Mouse (Mus musculus) liver, embryonic 14.5 days (tissue): ENCODE data around the gene Lrsam1. TPM values are rescaled to one million over a fixed set of nuclear protein-coding genes. Genes with fewer than 3 reads are reported as not detected.

Source experiments
- ATAC-seq: fragments of 200-750 bp; cut with Nextera tagmentation; 2 replicates; pipeline ENCODE4 v1.8.0; 2017; ENCODE audit warnings: moderate number of reproducible peaks, mild to moderate bottlenecking, moderate library complexity; ENCODE audit not compliant: insufficient read depth
- DNase-seq, 3 experiments: peaks; one replicate each; pipeline ENCODE4 v3.0.0-alpha.2; 2012 to 2013; ENCODE audit warnings: low read depth in 3 of 3, low spot score in 3 of 3
- H3K27ac ChIP-seq: fragments of 300-500 bp; sonication (generic); 2 replicates; pipeline ENCODE4 v1.5.1; 2014; ENCODE audit warnings: moderate library complexity, mild to moderate bottlenecking, control low read depth, inconsistent platforms
- H3K27me3 ChIP-seq: fragments of 300-500 bp; sonication (generic); 2 replicates; pipeline ENCODE4 v1.6.1; 2014; ENCODE audit warnings: mild to moderate bottlenecking, low read length, moderate library complexity; ENCODE audit not compliant: control insufficient read depth, insufficient read depth
- H3K36me3 ChIP-seq: fragments of 300-500 bp; sonication (generic); replicated peaks from 2 replicates; pipeline ENCODE4 v1.6.1; 2014; ENCODE audit warnings: low read depth; ENCODE audit not compliant: control insufficient read depth, insufficient read depth
- H3K4me1 ChIP-seq, 2 experiments: fragments of 200-500 bp in 1 of 2; fragments of 300-500 bp in 1 of 2; sonication (generic) in 1 of 2; replicated peaks; 2 replicates each; pipeline ENCODE4 v1.6.1; 2012 to 2014; ENCODE audit warnings: antibody characterized with exemption in 1 of 2, inconsistent platforms in 1 of 2, low read length in 1 of 2; ENCODE audit not compliant: control insufficient read depth in 2 of 2, insufficient read depth in 2 of 2
- H3K4me2 ChIP-seq: fragments of 300-500 bp; sonication (generic); 2 replicates; pipeline ENCODE4 v1.6.1; 2014; ENCODE audit warnings: low read depth, mild to moderate bottlenecking, control low read depth, moderate library complexity
- H3K4me3 ChIP-seq, 2 experiments: fragments of 200-500 bp in 1 of 2; fragments of 300-500 bp in 1 of 2; sonication (generic) in 1 of 2; 2 replicates each; pipeline ENCODE4 v1.5.1; 2012 to 2014; ENCODE audit warnings: low read depth in 2 of 2, low read length in 2 of 2, mild to moderate bottlenecking in 2 of 2, control low read depth in 1 of 2, inconsistent platforms in 1 of 2, moderate library complexity in 1 of 2; ENCODE audit not compliant: insufficient read depth in 1 of 2
- H3K9ac ChIP-seq: fragments of 300-500 bp; sonication (generic); replicated peaks from 2 replicates; pipeline ENCODE4 v1.6.1; 2014; ENCODE audit warnings: mild to moderate bottlenecking, control low read depth, moderate library complexity
- H3K9me3 ChIP-seq: fragments of 300-500 bp; sonication (generic); 2 replicates; pipeline ENCODE4 v1.6.1; 2016; ENCODE audit warnings: low read length, mixed read lengths; ENCODE audit not compliant: control insufficient read depth
- CTCF ChIP-seq: IDR thresholded peaks from 2 replicates; pipeline ENCODE4 v1.5.1; 2016; ENCODE audit warnings: antibody characterized with exemption, low read depth, control low read depth
- EP300 ChIP-seq: IDR thresholded peaks from 2 replicates; pipeline ENCODE4 v1.6.1; 2016; ENCODE audit warnings: antibody characterized with exemption, low read depth
- WGBS: fragments of 180-500 bp; shearing (Covaris S2); extraction: QIAGEN DNeasy Blood & Tissue Kit; methylation state at CpG from one replicate; pipeline ENCODE4 v1.1.7; 2014; ENCODE audit not compliant: insufficient replicate concordance; 5-methylcytosine and 5-hydroxymethylcytosine counted together
- polyA plus RNA-seq, 2 experiments: library from polyadenylated mRNA; depleted of rRNA in 1 of 2; stranded (reverse) in 1 of 2; unstranded in 1 of 2; fragments of >200 nt; fragmentation: Nextera tagmentation in 1 of 2; extraction: Ambion mirVana in 1 of 2; gene quantifications; 2 replicates each; pipeline versions ENCODE4 v1.2.1 to v1.2.3; 2012 to 2014

Lrsam1 gene
- polyA plus RNA-seq, 2 experiments, result 1.1 to 2.5 TPM

GRCm38 (mm10) chr2:32979675-32980074, 18.3 kb upstream of the Lrsam1 start:
- Histone ChIP-seq H3K4me2 (no peak overlapping the region), H3K4me1 (peaks cover 6 to 30% of the 10 kb centered on the region in 2 experiments), H3K36me3 (no peaks in the 10 kb centered on the region), H3K27me3 (no peaks in the 10 kb centered on the region), H3K27ac (no peak overlapping the region), H3K9ac (no peak overlapping the region), H3K9me3 (no peaks in the 10 kb centered on the region), H3K4me3 (no peak overlapping the region)
- WGBS, result 76% methylated on average over 7 of the region's 7 CpGs
- TF ChIP-seq EP300 (no peak), CTCF (no peak)
- ATAC-seq (no peak), DNase-seq (no peak)

- 11% methylated on average over 3 of the region's 3 CpGs for WGBS
- no peak overlapping the region for H3K27ac ChIP-seq
- peak overlapping the region; percentile 23 for H3K4me2 ChIP-seq
- no peak overlapping the region for H3K9ac ChIP-seq
- DNase-seq (no peak), ATAC-seq (no peak)
- no peaks in the 10 kb centered on the region for H3K27me3 ChIP-seq
- peaks cover 6 to 30% of the 10 kb centered on the region in 2 experiments for H3K4me1 ChIP-seq
- no peak overlapping the region for H3K4me3 ChIP-seq
- TF ChIP-seq CTCF (no peak), EP300 (no peak)
- H3K9me3 ChIP-seq, result no peaks in the 10 kb centered on the region
- no peaks in the 10 kb centered on the region for H3K36me3 ChIP-seq
These were observed 17.3 kb upstream of the Lrsam1 start for GRCm38 (mm10) chr2:32978675-32979074.

- TF ChIP-seq EP300 (no peak), CTCF (no peak)
These were observed 15.7 kb upstream of the Lrsam1 start for GRCm38 (mm10) chr2:32977114-32977513.

DNA sequence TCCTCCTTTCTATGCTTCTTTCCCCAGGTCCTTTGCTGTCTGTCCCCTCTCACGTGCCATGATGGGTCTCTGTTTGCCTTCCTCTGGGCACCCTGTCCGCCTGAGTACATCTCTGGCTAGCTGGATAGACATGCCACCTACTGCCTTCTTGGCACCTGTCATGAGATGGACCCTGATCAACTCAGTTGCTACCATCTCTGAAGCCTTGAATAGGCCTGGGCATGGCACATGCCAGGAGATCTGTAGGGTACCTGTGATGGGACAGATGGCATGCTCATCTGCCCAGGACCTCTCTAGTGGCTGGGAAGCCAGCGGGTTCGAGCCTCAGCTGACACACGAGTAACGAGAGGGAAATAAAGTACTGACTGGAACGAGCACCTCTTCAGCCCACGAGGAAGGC, 12.8 kb upstream of the Lrsam1 start:
- Histone ChIP-seq H3K4me3 (no peak overlapping the region), H3K27me3 (no peaks in the 10 kb centered on the region), H3K36me3 (no peaks in the 10 kb centered on the region), H3K4me1 (peaks cover 3 to 12% of the 10 kb centered on the region in 2 experiments), H3K9me3 (no peaks in the 10 kb centered on the region), H3K27ac (no peak overlapping the region), H3K4me2 (no peak overlapping the region), H3K9ac (no peak overlapping the region)
- ATAC-seq, result no peak
- TF ChIP-seq CTCF (no peak), EP300 (no peak)
- 78% methylated on average over 8 of the region's 8 CpGs for WGBS
- DNase-seq, result no peak

More at GRCm38 (mm10) chr2:32977114-32977513, 15.7 kb upstream of the Lrsam1 start:
- ATAC-seq, result no peak
- Histone ChIP-seq H3K9ac (no peak overlapping the region), H3K9me3 (no peaks in the 10 kb centered on the region), H3K27ac (no peak overlapping the region), H3K4me2 (no peak overlapping the region), H3K4me3 (no peak overlapping the region), H3K27me3 (no peaks in the 10 kb centered on the region), H3K4me1 (peaks cover 6 to 22% of the 10 kb centered on the region in 2 experiments), H3K36me3 (no peaks in the 10 kb centered on the region)
- WGBS, result 67% methylated on average over 5 of the region's 5 CpGs
- DNase-seq, result no peak

- Histone ChIP-seq H3K4me3 (no peak overlapping the region), H3K9me3 (no peaks in the 10 kb centered on the region), H3K36me3 (no peaks in the 10 kb centered on the region), H3K27me3 (no peaks in the 10 kb centered on the region), H3K4me2 (no peak overlapping the region), H3K4me1 (peaks cover 4 to 8% of the 10 kb centered on the region in 2 experiments; a peak in 3 of 4 replicates), H3K27ac (no peak overlapping the region), H3K9ac (no peak overlapping the region)
- no peak for DNase-seq
- WGBS, result 80% methylated on average over 9 of the region's 9 CpGs
- TF ChIP-seq CTCF (no peak), EP300 (no peak)
- ATAC-seq, result no peak
These were observed 9.8 kb upstream of the Lrsam1 start for GRCm38 (mm10) chr2:32971235-32971634.
